Mouse (Mus musculus): Measurements from ENCODE around the gene Irf2bp2. TPM values are rescaled to one million over a fixed set of nuclear protein-coding genes. Genes with fewer than 3 reads are reported as not detected.

Irf2bp2 gene
- total and polyA plus RNA-seq, 2 experiments from 2014 or later, result 9.8 to 132 TPM

DNA sequence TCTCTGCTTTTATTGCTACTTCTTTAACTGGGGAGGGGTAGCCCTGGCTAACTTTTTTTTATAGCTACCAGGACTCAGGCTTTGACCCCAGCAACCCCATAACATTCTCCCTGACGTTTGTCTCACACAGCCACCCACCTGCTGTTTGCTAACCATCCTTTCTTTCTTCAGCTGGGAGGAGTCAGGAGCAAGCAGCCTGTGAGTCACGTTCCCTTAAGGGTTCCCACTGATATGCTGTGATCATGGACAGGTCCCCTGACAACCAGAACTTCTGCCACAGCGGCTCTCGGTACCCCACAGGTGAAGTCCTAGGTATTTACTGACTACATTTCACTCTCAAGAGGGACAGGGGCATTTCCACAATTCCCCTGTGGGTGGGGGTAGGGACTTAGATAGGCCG lies 19.4 kb upstream of the Irf2bp2 start:
- DNase-seq (ENCODE audit: low spot score) (no peak), ATAC-seq (ENCODE audit: insufficient read depth, low read depth) (no peak)
- Histone ChIP-seq H3K36me3 (replicated peaks; ENCODE audit: control insufficient read depth, insufficient read depth, low read length) (no peaks in the 10 kb centered on the region), H3K9ac (replicated peaks; ENCODE audit: low read depth, low read length) (no peak overlapping the region), H3K4me3 (ENCODE audit: low read depth, low read length) (no peak overlapping the region), H3K27ac (ENCODE audit: low read depth) (no peak overlapping the region), H3K4me1 (ENCODE audit: control insufficient read depth, insufficient read depth) (peaks cover 19% of the 10 kb centered on the region), H3K27me3 (ENCODE audit: control insufficient read depth, insufficient read depth, low read length) (no peaks in the 10 kb centered on the region), H3K4me2 (ENCODE audit: low read depth, low read length) (no peak overlapping the region), H3K9me3 (replicated peaks; ENCODE audit: control insufficient read depth, low read length) (no peaks in the 10 kb centered on the region)
- 67% methylated on average over 5 of the region's 5 CpGs for WGBS
- TF ChIP-seq EP300 (IDR thresholded peaks at IDR 0.05; ENCODE audit: low read depth), result no peak
- no peak for TF ChIP-seq CTCF (IDR thresholded peaks at IDR 0.05; ENCODE audit: low read depth)

DNA sequence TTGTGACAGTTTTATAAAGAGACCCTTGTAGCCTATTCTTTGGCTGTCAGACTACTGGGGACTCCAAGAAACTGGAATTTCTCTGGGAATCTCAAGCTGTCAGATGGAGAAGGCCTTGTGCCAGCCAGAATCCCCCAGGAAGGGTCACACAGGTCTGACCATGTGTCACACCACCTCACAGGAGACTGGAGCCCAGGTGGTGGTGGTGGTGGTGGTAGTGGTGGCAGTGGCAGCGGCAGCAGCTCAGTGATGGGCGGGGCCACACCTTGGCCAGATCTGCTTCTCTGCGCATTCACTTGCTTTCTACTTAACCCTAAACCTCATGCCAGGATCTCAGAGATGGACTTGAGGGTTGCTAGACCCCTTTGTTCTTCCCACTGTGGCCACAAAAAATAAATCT lies 19.0 kb upstream of the Irf2bp2 start:
- Histone ChIP-seq H3K9ac (replicated peaks; ENCODE audit: low read depth, low read length) (no peak overlapping the region), H3K4me2 (ENCODE audit: low read depth, low read length) (no peak overlapping the region), H3K9me3 (replicated peaks; ENCODE audit: control insufficient read depth, low read length) (no peaks in the 10 kb centered on the region), H3K36me3 (replicated peaks; ENCODE audit: control insufficient read depth, insufficient read depth, low read length) (no peaks in the 10 kb centered on the region), H3K4me3 (ENCODE audit: low read depth, low read length) (no peak overlapping the region), H3K27me3 (ENCODE audit: control insufficient read depth, insufficient read depth, low read length) (no peaks in the 10 kb centered on the region), H3K4me1 (ENCODE audit: control insufficient read depth, insufficient read depth) (peaks cover 19% of the 10 kb centered on the region), H3K27ac (ENCODE audit: low read depth) (no peak overlapping the region)
- ATAC-seq (ENCODE audit: insufficient read depth, low read depth), result no peak
- DNase-seq (ENCODE audit: low spot score), result no peak
- 84% methylated on average over 3 of the region's 3 CpGs for WGBS
- TF ChIP-seq CTCF (IDR thresholded peaks at IDR 0.05; ENCODE audit: low read depth) (no peak), EP300 (IDR thresholded peaks at IDR 0.05; ENCODE audit: low read depth) (no peak)

DNA sequence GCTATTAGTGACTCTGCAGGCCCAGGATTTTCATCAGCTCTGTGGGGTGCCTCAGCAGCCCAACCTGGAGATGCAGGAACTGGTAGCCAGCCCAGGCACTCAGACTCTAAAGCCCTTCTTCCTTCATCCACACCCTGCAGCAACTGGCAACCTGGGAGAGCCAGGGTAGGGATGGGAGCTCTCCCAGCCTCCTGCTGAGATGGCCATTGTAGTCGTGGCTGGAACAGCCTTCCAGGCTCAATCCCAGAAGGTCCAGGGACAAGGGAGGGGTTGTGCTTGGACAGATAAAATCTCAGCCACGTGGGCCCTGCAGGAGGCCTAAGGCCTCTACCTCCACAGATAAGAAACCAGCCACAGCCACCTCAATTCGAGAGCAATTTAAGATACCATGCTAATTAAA lies 16.9 kb upstream of the Irf2bp2 start:
- 25% methylated on average over 3 of the region's 3 CpGs for WGBS
- TF ChIP-seq CTCF (IDR thresholded peaks at IDR 0.05; ENCODE audit: low read depth) (no peak), EP300 (IDR thresholded peaks at IDR 0.05; ENCODE audit: low read depth) (no peak)

DNA sequence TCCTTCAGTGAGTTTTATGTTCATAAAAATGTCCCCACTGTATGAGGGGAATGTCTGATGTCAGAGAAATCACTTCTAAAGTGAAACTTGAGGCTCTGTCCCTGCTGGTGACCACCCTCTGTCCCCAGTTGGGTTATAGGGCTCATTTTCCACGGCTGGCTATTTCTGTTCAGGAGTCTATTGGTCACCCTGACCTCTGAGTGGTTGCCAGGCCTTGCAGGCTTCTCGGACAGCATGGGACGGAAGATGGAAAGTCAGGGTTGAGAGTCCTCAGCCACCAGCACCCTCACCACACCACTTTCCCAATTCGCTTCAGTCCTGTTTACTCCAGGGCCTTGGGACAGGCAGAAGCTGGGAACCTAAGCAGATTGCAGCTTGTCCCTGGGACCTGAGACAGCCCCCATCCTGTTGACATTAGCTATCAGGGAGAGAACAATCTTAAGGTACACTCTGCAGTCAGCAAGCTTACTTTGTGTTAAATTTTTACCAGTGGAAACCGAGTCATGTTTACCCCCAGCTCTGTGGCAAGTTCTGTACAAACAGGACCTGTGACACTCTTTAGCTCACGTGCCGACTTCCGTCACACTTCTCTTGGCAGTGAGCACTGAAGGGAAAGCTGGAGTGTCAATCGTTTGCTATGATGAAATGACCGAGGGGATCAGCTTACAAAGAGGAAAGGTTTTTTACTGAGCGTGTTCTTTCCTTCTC lies 15.9 kb upstream of the Irf2bp2 start:
- no peak overlapping the region for H3K4me2 ChIP-seq (ENCODE audit: low read depth, low read length)
- no peaks in the 10 kb centered on the region for H3K9me3 ChIP-seq (replicated peaks; ENCODE audit: control insufficient read depth, low read length)
- ATAC-seq (ENCODE audit: insufficient read depth, low read depth) (no peak), DNase-seq (ENCODE audit: low spot score) (no peak)
- peaks cover 11% of the 10 kb centered on the region for H3K4me1 ChIP-seq (ENCODE audit: control insufficient read depth, insufficient read depth)
- H3K4me3 ChIP-seq (ENCODE audit: low read depth, low read length), result no peak overlapping the region
- no peaks in the 10 kb centered on the region for H3K27me3 ChIP-seq (ENCODE audit: control insufficient read depth, insufficient read depth, low read length)
- TF ChIP-seq CTCF (IDR thresholded peaks at IDR 0.05; ENCODE audit: low read depth) (no peak), EP300 (IDR thresholded peaks at IDR 0.05; ENCODE audit: low read depth) (no peak)
- H3K27ac ChIP-seq (ENCODE audit: low read depth), result no peak overlapping the region
- WGBS, result 74% methylated on average over 11 of the region's 11 CpGs
- no peaks in the 10 kb centered on the region for H3K36me3 ChIP-seq (replicated peaks; ENCODE audit: control insufficient read depth, insufficient read depth, low read length)
- no peak overlapping the region for H3K9ac ChIP-seq (replicated peaks; ENCODE audit: low read depth, low read length)

More for the DNA sequence above, 16.9 kb upstream of the Irf2bp2 start:
- no peak overlapping the region for H3K9ac ChIP-seq (replicated peaks; ENCODE audit: low read depth, low read length)
- no peaks in the 10 kb centered on the region for H3K9me3 ChIP-seq (replicated peaks; ENCODE audit: control insufficient read depth, low read length)
- H3K4me3 ChIP-seq (ENCODE audit: low read depth, low read length), result no peak overlapping the region
- no peak overlapping the region for H3K4me2 ChIP-seq (ENCODE audit: low read depth, low read length)
- H3K27ac ChIP-seq (ENCODE audit: low read depth), result no peak overlapping the region
- no peak for ATAC-seq (ENCODE audit: insufficient read depth, low read depth)
- no peak for DNase-seq (ENCODE audit: low spot score)
- H3K4me1 ChIP-seq (ENCODE audit: control insufficient read depth, insufficient read depth), result peaks cover 19% of the 10 kb centered on the region
- H3K27me3 ChIP-seq (ENCODE audit: control insufficient read depth, insufficient read depth, low read length), result no peaks in the 10 kb centered on the region
- no peaks in the 10 kb centered on the region for H3K36me3 ChIP-seq (replicated peaks; ENCODE audit: control insufficient read depth, insufficient read depth, low read length)

DNA sequence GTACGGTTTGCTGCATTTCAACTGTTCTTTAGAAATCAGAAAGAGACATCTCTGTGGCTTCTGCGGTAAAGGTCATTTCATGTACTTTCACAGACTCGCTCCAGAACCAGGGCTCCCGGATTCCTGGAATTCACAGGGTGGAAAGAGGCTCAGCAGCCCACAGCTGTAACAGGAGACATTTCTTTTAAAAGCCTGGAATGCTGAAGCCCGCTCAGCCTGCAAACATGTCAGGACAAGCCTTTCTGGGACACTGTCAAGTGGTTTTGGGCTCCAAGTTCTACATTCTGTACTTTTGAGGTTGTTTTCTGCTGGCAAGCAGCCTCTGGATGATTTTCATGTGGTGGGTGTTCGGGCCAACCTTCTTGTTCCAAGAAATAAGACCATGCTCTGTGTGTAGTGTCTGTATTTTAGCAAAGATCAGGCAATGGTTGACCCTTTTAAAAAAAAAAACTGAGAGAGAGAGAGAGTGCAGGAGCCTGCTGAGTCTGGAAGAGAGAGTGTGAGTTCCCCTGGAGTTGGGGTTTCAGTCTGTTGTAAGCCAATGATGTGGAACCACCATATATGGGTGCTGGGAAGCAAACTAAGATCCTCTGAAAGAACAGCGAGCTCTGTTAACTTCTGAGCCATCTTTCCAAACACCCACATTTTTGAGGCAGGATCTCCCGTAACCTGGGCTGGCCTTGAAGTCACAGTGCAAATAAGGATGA lies 9.6 kb upstream of the Irf2bp2 start:
- H3K4me3 ChIP-seq (ENCODE audit: low read depth, low read length), result no peak overlapping the region
- H3K4me1 ChIP-seq (ENCODE audit: control insufficient read depth, insufficient read depth), result peaks cover 25% of the 10 kb centered on the region
- WGBS, result 33% methylated on average over 8 of the region's 8 CpGs
- TF ChIP-seq EP300 (IDR thresholded peaks at IDR 0.05; ENCODE audit: low read depth), result no peak
- no peak for TF ChIP-seq CTCF (IDR thresholded peaks at IDR 0.05; ENCODE audit: low read depth)
- no peaks in the 10 kb centered on the region for H3K27me3 ChIP-seq (ENCODE audit: control insufficient read depth, insufficient read depth, low read length)
- DNase-seq (ENCODE audit: low spot score) (peak; percentile 47), ATAC-seq (ENCODE audit: insufficient read depth, low read depth) (peak; percentile 66)
- H3K36me3 ChIP-seq (replicated peaks; ENCODE audit: control insufficient read depth, insufficient read depth, low read length), result no peaks in the 10 kb centered on the region
- H3K9me3 ChIP-seq (replicated peaks; ENCODE audit: control insufficient read depth, low read length), result no peaks in the 10 kb centered on the region
- H3K4me2 ChIP-seq (ENCODE audit: low read depth, low read length), result no peak overlapping the region
- no peak overlapping the region for H3K9ac ChIP-seq (replicated peaks; ENCODE audit: low read depth, low read length)
- H3K27ac ChIP-seq (ENCODE audit: low read depth), result peak overlapping the region; percentile 81

All from heart, postnatal 0 days (tissue).